Comparison of ENCODE assay signal across 34 mouse cellular contexts in genomic region chr19:25283665-25284064, GRCm38 (mm10). TPM values are rescaled to one million over a fixed set of nuclear protein-coding genes. Genes with fewer than 3 reads are reported as not detected.
"Had no signal": no experiment of that assay in that cellular context is flagged by ENCODE, and none has a peak within 500 bp of the region (broad histone marks: within the 10 kb centered on the region; RNA-seq: fewer than 3 reads in every experiment).

No protein-coding gene starts in this region.

- H3K9ac ChIP-seq: limb, embryonic 12.5 days; limb, embryonic 13.5 days; limb, embryonic 15.5 days; liver, embryonic 12.5 days; liver, embryonic 13.5 days; liver, embryonic 14.5 days; liver, embryonic 15.5 days; liver, postnatal 0 days; lung, embryonic 14.5 days; lung, embryonic 15.5 days; midbrain, embryonic 12.5 days; midbrain, embryonic 13.5 days; midbrain, embryonic 15.5 days had no signal

- H3K4me2 ChIP-seq: limb, embryonic 12.5 days; limb, embryonic 13.5 days; limb, embryonic 15.5 days; liver, embryonic 11.5 days; liver, embryonic 12.5 days; liver, embryonic 13.5 days; liver, embryonic 15.5 days; lung, embryonic 14.5 days; lung, embryonic 15.5 days; midbrain, embryonic 11.5 days; midbrain, embryonic 12.5 days; midbrain, embryonic 13.5 days; midbrain, embryonic 15.5 days had no signal

- H3K36me3 ChIP-seq: limb, embryonic 12.5 days; limb, embryonic 13.5 days; limb, embryonic 15.5 days; liver, embryonic 12.5 days; liver, embryonic 13.5 days; liver, embryonic 15.5 days; lung, embryonic 15.5 days; midbrain, embryonic 12.5 days; midbrain, embryonic 13.5 days; midbrain, embryonic 15.5 days had no signal

- ATAC-seq: liver, embryonic 12.5 days; liver, postnatal 0 days; lung, postnatal 0 days; midbrain, embryonic 13.5 days; midbrain, embryonic 15.5 days; midbrain, embryonic 16.5 days had no signal

- H3K4me3 ChIP-seq: limb, embryonic 12.5 days; limb, embryonic 13.5 days; limb, embryonic 15.5 days; liver, embryonic 12.5 days; liver, embryonic 13.5 days; liver, embryonic 15.5 days; lung, embryonic 15.5 days; megakaryocyte, embryonic 14.5 days; midbrain, embryonic 10.5 days; midbrain, embryonic 12.5 days; midbrain, embryonic 13.5 days; midbrain, embryonic 15.5 days; myocyte had no signal

- H3K27ac ChIP-seq: limb, embryonic 12.5 days; limb, embryonic 13.5 days; limb, embryonic 15.5 days; liver, embryonic 12.5 days; liver, embryonic 13.5 days; liver, embryonic 14.5 days; liver, embryonic 15.5 days; lung, embryonic 15.5 days; macrophage; midbrain, embryonic 10.5 days; midbrain, embryonic 12.5 days; midbrain, embryonic 13.5 days; midbrain, embryonic 15.5 days had no signal

- H3K27me3 ChIP-seq: limb, embryonic 12.5 days; limb, embryonic 13.5 days; limb, embryonic 15.5 days; liver, embryonic 12.5 days; liver, embryonic 13.5 days; liver, embryonic 15.5 days; lung, embryonic 15.5 days; megakaryocyte, embryonic 14.5 days; midbrain, embryonic 12.5 days; midbrain, embryonic 13.5 days; midbrain, embryonic 15.5 days had no signal

- H3K9me3 ChIP-seq: limb, embryonic 13.5 days; limb, embryonic 15.5 days; liver, embryonic 12.5 days; liver, embryonic 13.5 days; liver, embryonic 15.5 days; lung, embryonic 15.5 days; megakaryocyte, embryonic 14.5 days; midbrain, embryonic 10.5 days; midbrain, embryonic 12.5 days; midbrain, embryonic 13.5 days; midbrain, embryonic 15.5 days had no signal

- DNase-seq: left cerebral cortex, postnatal 4 days; liver; liver, embryonic 13.5 days; liver, postnatal 0 days; lung, adult 18-20 months; lung, adult 2 months; lung, embryonic 14.5 days; lung, postnatal 10 days; lung, postnatal 14 days; lung, postnatal 36 days; lung, postnatal 4 days; midbrain, embryonic 14.5 days had no signal

- H3K4me1 ChIP-seq: liver, embryonic 12.5 days; liver, embryonic 13.5 days; liver, embryonic 15.5 days; megakaryocyte, embryonic 14.5 days; midbrain, embryonic 15.5 days had no signal

RNA-seq across cellular contexts. Expression of gene Kank1, which starts 46.9 kb away (rescaled TPM):
- total RNA-seq: megakaryocyte progenitor cell, adult 5-6 weeks; megakaryocyte, adult 5-6 weeks; megakaryocyte-erythroid progenitor cell, adult 5-6 weeks; monocyte, adult 5-6 weeks had no signal
- polyA plus RNA-seq: macrophage had no signal
